Mouse (Mus musculus) kidney, embryonic 16.5 days (tissue): Measurements from ENCODE around the gene Senp6. TPM values are rescaled to one million over a fixed set of nuclear protein-coding genes. Genes with fewer than 3 reads are reported as not detected.

Experiments used
- ATAC-seq: fragments of 200-750 bp; cut with Nextera tagmentation; 2 replicates; pipeline ENCODE4 v1.8.0; 2017; ENCODE audit warnings: moderate TSS enrichment; ENCODE audit not compliant: low FRiP score, low TSS enrichment
- H3K27ac ChIP-seq: fragments of 300-500 bp; sonication (generic); 2 replicates; pipeline ENCODE4 v1.5.1; 2014; ENCODE audit warnings: low read length
- H3K27me3 ChIP-seq: fragments of 300-500 bp; sonication (generic); 2 replicates; pipeline ENCODE4 v1.6.1; 2014; ENCODE audit warnings: low read length, control low read depth, mixed read lengths; ENCODE audit not compliant: insufficient read depth
- H3K36me3 ChIP-seq: fragments of 300-500 bp; sonication (generic); 2 replicates; pipeline ENCODE4 v1.6.1; 2014; ENCODE audit warnings: low read length, control low read depth, mixed read lengths; ENCODE audit not compliant: insufficient read depth
- H3K4me1 ChIP-seq: fragments of 300-500 bp; sonication (generic); 2 replicates; pipeline ENCODE4 v1.6.1; 2014; ENCODE audit warnings: low read length, control low read depth, mixed read lengths; ENCODE audit not compliant: insufficient read depth
- H3K4me2 ChIP-seq: fragments of 300-500 bp; sonication (generic); replicated peaks from 2 replicates; pipeline ENCODE4 v1.6.1; 2014; ENCODE audit warnings: low read depth, low read length
- H3K4me3 ChIP-seq: fragments of 300-500 bp; sonication (generic); 2 replicates; pipeline ENCODE4 v1.5.1; 2014; ENCODE audit warnings: mild to moderate bottlenecking, low read length
- H3K9ac ChIP-seq: fragments of 300-500 bp; sonication (generic); replicated peaks from 2 replicates; pipeline ENCODE4 v1.6.1; 2014; ENCODE audit warnings: low read length
- H3K9me3 ChIP-seq: fragments of 300-500 bp; sonication (generic); 2 replicates; pipeline ENCODE4 v1.6.1; 2016; ENCODE audit warnings: low read length, control low read depth
- WGBS: fragments of 180-500 bp; shearing (Covaris S2); extraction: QIAGEN DNeasy Blood & Tissue Kit; methylation state at CpG from one replicate; pipeline ENCODE4 v1.1.7; 2014; 5-methylcytosine and 5-hydroxymethylcytosine counted together
- polyA plus RNA-seq: library from polyadenylated mRNA; unstranded; fragments of >200 nt; fragmentation: Nextera tagmentation; extraction: Ambion mirVana; gene quantifications from 2 replicates; pipeline ENCODE4 v1.2.1, GENCODE M21; 2015

Gene Senp6
- polyA plus RNA-seq, 1 experiment from 2014 or later: 44.6 TPM

- Histone ChIP-seq H3K4me2 (no peak overlapping the region), H3K27me3 (no peaks in the 10 kb centered on the region), H3K4me3 (no peak overlapping the region), H3K36me3 (no peaks in the 10 kb centered on the region), H3K9ac (no peak overlapping the region), H3K27ac (no peak overlapping the region), H3K4me1 (peaks cover 12% of the 10 kb centered on the region; the same call in 1 of the 2 replicates), H3K9me3 (no peaks in the 10 kb centered on the region)
- 77% methylated on average over 6 of the region's 6 CpGs for WGBS
- no peak for ATAC-seq
Observed at GRCm38 (mm10) chr9:80194446-80194845, 127.7 kb downstream of the Senp6 start.

Other genes starting within 250 kb of the Senp6 start
- gene Filip1, start 54.1 kb upstream of the Senp6 start, polyA plus RNA-seq: 5.2 and 5.7 TPM in 2 replicates
- 62.6 and 70.7 TPM in 2 replicates for gene Myo6, start 98.1 kb downstream of the Senp6 start, polyA plus RNA-seq